Mouse (Mus musculus): Measurements from ENCODE around the gene Dock3.

DNA sequence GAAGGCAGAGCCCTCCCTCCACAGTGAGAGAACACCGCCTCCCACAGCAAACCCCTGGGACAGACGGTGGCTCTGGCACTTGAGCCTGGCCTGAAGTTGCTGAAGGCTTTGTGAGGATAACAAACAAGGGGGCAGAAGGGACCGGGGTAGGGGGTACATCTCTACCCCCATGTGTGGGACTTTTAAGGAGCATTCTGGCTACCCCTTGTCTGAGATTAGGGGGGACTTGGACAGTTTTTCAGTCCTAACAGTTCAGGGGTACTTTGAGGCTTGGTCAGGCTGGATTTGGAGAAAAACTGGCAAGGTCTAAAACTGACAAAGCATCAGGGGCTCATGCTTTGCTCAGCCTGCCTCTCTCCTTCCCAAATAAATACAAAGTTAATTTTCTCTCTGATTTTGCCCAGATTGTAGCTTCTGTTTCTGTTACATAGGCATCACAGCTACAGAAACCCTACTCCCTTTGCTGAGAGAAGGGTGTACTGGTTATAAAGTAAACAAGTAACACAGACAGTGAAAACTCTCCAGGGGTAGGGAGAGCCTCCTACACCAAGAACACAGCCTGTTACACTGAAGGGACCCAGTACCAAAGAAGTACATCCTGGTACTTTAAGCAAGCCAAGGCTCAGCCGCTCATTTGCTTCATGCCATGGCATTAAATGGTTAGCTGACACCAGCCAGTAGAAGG is 350.5 kb downstream of the Dock3 start:
- TF ChIP-seq CTCF (IDR thresholded peaks at IDR 0.05; ENCODE audit: insufficient read depth, low read depth, low read length) (no peak), POLR2A (IDR thresholded peaks at IDR 0.05; ENCODE audit: insufficient read depth, low read depth, low read length) (no peak)
